Mouse (Mus musculus) bone marrow macrophage, adult 2 months (primary cell): Measurements from ENCODE around the gene Cbfa2t3. TPM values are rescaled to one million over a fixed set of nuclear protein-coding genes. Genes with fewer than 3 reads are reported as not detected.

ENCODE experiments used
- H3K27ac ChIP-seq: 2 replicates; pipeline ENCODE4 v1.5.1; 2012; ENCODE audit warnings: low read depth, low read length; ENCODE audit not compliant: insufficient read depth
- H3K4me1 ChIP-seq: 2 replicates; pipeline ENCODE4 v1.6.1; 2012; ENCODE audit warnings: low read length; ENCODE audit not compliant: control insufficient read depth, insufficient read depth
- H3K4me3 ChIP-seq: 2 replicates; pipeline ENCODE4 v1.5.1; 2012; ENCODE audit warnings: mild to moderate bottlenecking, low read length, moderate library complexity; ENCODE audit not compliant: insufficient read depth
- CTCF ChIP-seq: IDR thresholded peaks from 2 replicates; pipeline ENCODE4 v1.5.1; 2012; ENCODE audit warnings: low read depth, mild to moderate bottlenecking, low read length, moderate library complexity
- POLR2A ChIP-seq: IDR thresholded peaks from 2 replicates; pipeline ENCODE4 v1.6.1; 2012; ENCODE audit warnings: mild to moderate bottlenecking, low read depth, low read length, borderline replicate concordance
- polyA plus RNA-seq: library from polyadenylated mRNA; stranded (reverse); fragments of >200 nt; gene quantifications from 2 replicates; pipeline ENCODE4 v1.2.4, GENCODE M21; 2012; ENCODE audit not compliant: missing spikeins, insufficient read depth, insufficient read length

The Cbfa2t3 gene
- polyA plus RNA-seq, 1 experiment: 0.95 TPM

DNA sequence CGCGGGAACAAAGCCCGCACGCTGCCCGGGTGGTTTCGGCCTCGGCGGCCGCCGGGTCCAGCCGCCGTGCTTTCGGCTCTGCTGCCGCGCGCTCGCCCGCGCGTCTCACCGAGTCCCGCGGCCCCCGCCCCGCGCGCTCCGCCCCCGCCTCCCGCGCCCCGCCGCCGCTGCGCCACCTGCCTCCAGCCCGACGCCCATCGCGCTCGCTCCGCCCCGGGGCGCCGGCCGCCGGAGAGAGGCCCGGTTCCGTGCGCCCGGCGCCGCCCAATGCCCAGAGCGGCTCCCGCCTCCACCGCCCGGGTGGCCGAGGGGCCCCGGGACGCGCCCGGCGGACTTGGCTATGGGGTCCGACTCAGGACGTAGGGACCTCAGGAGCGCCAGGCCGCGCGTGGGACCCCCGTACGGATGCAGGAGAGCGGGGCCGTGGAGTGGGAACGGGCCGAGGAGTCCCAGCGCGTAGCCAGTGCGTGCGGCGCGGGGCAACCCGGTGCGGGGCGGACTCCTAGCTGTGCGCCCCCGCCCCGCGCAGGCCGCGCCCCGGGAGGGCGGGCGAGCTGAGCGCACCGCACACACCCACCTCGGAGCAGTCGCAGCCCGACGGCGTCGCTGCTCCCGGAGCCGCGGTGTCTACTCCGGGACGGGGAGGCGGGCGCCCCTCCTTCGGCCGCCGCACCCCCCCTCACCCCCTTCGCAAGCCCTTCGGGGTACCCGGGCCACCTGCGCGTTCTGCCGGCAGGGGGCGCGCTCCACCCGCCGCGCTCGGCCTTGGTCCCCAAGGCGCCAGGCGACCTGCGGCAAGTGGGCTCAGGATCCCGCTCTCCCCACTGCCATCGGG is 20.6 kb downstream of the Cbfa2t3 start:
- peak overlapping the region; percentile 60 for H3K4me3 ChIP-seq
- peaks cover 3% of the 10 kb centered on the region; the same call in 1 of the 2 replicates for H3K4me1 ChIP-seq
- no peak for TF ChIP-seq POLR2A
- 0 out of 2 replicates have a peak, but pooled peaks have one; percentile 47 for TF ChIP-seq CTCF
- H3K27ac ChIP-seq: no peak overlapping the region

GRCm38 (mm10) chr8:122677481-122678021 is 21.4 kb downstream of the Cbfa2t3 start:
- Histone ChIP-seq H3K4me3 (peak overlapping the region; percentile 60), H3K27ac (no peak overlapping the region), H3K4me1 (peaks cover 3% of the 10 kb centered on the region; the same call in 1 of the 2 replicates)
- TF ChIP-seq POLR2A (no peak), CTCF (no peak)

GRCm38 (mm10) chr8:122676621-122677480 is 22.1 kb downstream of the Cbfa2t3 start:
- H3K4me3 ChIP-seq: peak overlapping the region; percentile 60
- H3K27ac ChIP-seq: no peak overlapping the region
- no peak for TF ChIP-seq CTCF
- no peak for TF ChIP-seq POLR2A
- peaks cover 3% of the 10 kb centered on the region; the same call in 1 of the 2 replicates for H3K4me1 ChIP-seq

DNA sequence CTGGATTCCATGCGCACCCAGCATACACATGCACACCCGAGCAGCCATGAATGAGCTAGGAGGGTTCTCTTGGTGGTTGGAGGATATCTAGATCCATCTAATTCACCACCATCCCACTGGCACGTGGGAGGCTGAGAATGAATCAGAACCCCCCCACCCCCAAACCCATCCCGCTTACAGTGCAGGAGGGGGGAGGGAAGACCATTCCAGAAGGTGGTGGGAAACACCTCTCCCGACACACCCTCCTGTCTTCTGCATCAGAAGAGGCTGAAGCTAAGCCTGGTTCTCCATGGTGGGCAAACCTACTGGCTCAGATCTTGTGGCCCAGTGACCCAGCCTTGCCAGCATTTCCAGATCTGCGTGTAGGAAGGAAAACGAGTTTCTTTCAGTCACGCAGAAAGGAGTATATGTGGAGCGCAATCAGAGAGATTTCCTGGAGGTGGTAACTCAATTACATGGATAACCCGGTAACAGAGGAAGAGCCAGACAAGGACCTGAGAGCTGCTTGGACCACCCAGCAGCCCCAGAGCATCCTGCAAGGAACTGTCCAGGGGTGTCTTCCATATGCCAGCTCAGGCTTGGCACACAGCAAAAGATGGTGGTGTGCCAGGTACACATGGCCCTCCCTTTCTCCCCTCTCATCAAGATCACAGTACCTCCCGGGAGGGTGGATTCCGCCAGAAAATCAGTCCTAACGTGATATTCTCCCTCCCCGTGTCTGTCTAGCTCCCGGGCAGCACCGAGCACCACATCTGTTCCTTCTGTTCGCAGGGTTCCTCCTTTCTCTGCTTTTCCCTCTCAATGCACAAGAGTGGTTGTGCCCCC is 23.1 kb downstream of the Cbfa2t3 start:
- no peak overlapping the region for H3K4me3 ChIP-seq
- H3K27ac ChIP-seq: no peak overlapping the region
- TF ChIP-seq POLR2A (no peak), CTCF (no peak)
- H3K4me1 ChIP-seq: peaks cover 3% of the 10 kb centered on the region; the same call in 1 of the 2 replicates

DNA sequence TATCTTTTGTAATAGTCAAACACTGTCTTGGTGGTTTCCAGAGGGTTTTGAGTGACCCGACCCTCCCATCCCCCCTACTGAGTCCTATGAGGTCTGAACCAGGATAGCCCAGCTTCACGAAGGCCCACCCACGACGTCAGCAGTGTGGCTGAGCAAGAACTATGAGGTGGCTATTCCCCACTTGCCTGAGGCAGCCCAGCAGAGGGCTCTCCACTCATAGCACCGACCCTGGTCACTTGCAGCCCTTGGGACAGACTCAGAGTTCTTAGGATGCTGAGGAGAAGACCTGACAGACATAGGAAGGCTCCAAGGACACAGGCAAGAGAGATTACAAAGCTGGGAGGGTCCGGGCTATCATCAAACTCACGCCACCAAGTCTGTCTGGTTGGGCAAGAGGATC is 23.9 kb downstream of the Cbfa2t3 start:
- TF ChIP-seq POLR2A (no peak), CTCF (no peak)

GRCm38 (mm10) chr8:122673989-122674388 is 24.9 kb downstream of the Cbfa2t3 start:
- Histone ChIP-seq H3K4me1 (peaks cover 3% of the 10 kb centered on the region; the same call in 1 of the 2 replicates), H3K4me3 (no peak overlapping the region), H3K27ac (no peak overlapping the region)
- TF ChIP-seq CTCF (no peak), POLR2A (no peak)

More for the DNA sequence above, 23.9 kb downstream of the Cbfa2t3 start:
- Histone ChIP-seq H3K27ac (no peak overlapping the region), H3K4me3 (no peak overlapping the region), H3K4me1 (peaks cover 3% of the 10 kb centered on the region; the same call in 1 of the 2 replicates)

GRCm38 (mm10) chr8:122671894-122672293 is 27.0 kb downstream of the Cbfa2t3 start:
- H3K4me3 ChIP-seq: no peak overlapping the region
- TF ChIP-seq POLR2A (no peak), CTCF (no peak)
- no peak overlapping the region for H3K27ac ChIP-seq
- H3K4me1 ChIP-seq: peaks cover 3% of the 10 kb centered on the region

- no peak for TF ChIP-seq CTCF
- no peak for TF ChIP-seq POLR2A
- Histone ChIP-seq H3K27ac (no peak overlapping the region), H3K4me3 (no peak overlapping the region), H3K4me1 (peaks cover 13% of the 10 kb centered on the region)
Measured at GRCm38 (mm10) chr8:122670718-122671117, 28.2 kb downstream of the Cbfa2t3 start.

- TF ChIP-seq CTCF (no peak), POLR2A (no peak)
- H3K4me1 ChIP-seq: peaks cover 15% of the 10 kb centered on the region
- no peak overlapping the region for H3K4me3 ChIP-seq
- H3K27ac ChIP-seq: no peak overlapping the region
Measured at GRCm38 (mm10) chr8:122670001-122670400, 28.9 kb downstream of the Cbfa2t3 start.
